Mouse (Mus musculus): Measurements from ENCODE around the gene Zbtb40. TPM values are rescaled to one million over a fixed set of nuclear protein-coding genes. Genes with fewer than 3 reads are reported as not detected.

Gene Zbtb40
- 1.3 and 1.6 TPM in 2 replicates for polyA plus RNA-seq (2015; fragmentation: Nextera tagmentation; extraction: Ambion mirVana)

DNA sequence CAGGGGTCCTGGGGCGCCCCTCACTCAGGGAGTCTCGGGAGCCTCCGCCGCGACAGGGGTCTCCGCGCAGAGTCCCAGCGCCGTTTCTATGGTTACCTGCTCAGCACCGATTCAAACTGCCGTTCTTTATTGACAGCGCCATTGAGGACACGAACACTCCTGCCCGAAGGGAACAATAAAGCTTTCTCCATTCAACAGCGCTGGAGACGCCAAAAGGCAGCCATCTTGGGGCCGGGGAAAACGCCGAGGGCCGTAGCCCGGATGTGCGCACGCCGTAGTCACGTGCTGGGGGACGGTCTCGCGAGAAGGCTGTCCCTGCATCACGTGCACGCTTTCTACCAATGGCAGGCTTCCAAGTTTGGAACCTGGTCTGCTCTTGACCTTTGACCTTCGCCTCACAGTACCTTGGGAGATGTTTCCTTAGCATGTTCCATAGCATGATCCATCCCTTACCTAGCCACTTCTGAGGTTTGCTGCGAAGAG lies at the start of gene Zbtb40:
TSS of gene Zbtb40 (minus strand) at position 252 of the 483 bp plus-strand sequence.
- peak within 1 kb of the TSS; percentile 51; the same call in 1 of the 2 replicates for H3K27ac ChIP-seq (ENCODE audit: low read length)
- 1% methylated on average over 32 of the region's 32 CpGs for whole genome bisulfite sequencing
- ATAC-seq (peak; percentile 100), DNase-seq (ENCODE audit: low spot score) (peak; percentile 97)
- peak within 1 kb of the TSS; percentile 55 for H3K9ac ChIP-seq (replicated peaks; ENCODE audit: low read depth)
- peak within 1 kb of the TSS; percentile 93 for H3K4me3 ChIP-seq (ENCODE audit: low read depth, low read length)
- peak within 1 kb of the TSS; percentile 94 for H3K4me2 ChIP-seq (replicated peaks; ENCODE audit: low read depth, low read length)
- TF ChIP-seq CTCF (IDR thresholded peaks at IDR 0.05) (no peak), EP300 (IDR thresholded peaks at IDR 0.05) (peak; percentile 89)
- no peaks in the 10 kb centered on the region for H3K36me3 ChIP-seq (ENCODE audit: insufficient read depth, low read length)
- no peaks in the 10 kb centered on the region; the same call in 1 of the 2 replicates for H3K9me3 ChIP-seq (ENCODE audit: low read length)
- H3K27me3 ChIP-seq (replicated peaks; ENCODE audit: insufficient read depth, low read length): no peaks in the 10 kb centered on the region
- H3K4me1 ChIP-seq (ENCODE audit: insufficient read depth, low read depth, low read length): no peaks in the 10 kb centered on the region

- no peaks in the 10 kb centered on the region for H3K9me3 ChIP-seq (ENCODE audit: low read length)
- ATAC-seq (peak; percentile 43; the same call in 1 of the 2 replicates), DNase-seq (ENCODE audit: low spot score) (peak; percentile 21)
- H3K9ac ChIP-seq (replicated peaks; ENCODE audit: low read depth): no peak overlapping the region
- H3K27ac ChIP-seq (ENCODE audit: low read length): no peak overlapping the region
- TF ChIP-seq EP300 (IDR thresholded peaks at IDR 0.05): no peak
- TF ChIP-seq CTCF (IDR thresholded peaks at IDR 0.05): no peak
- no peaks in the 10 kb centered on the region for H3K36me3 ChIP-seq (ENCODE audit: insufficient read depth, low read length)
- H3K27me3 ChIP-seq (replicated peaks; ENCODE audit: insufficient read depth, low read length): 0 out of 2 replicates have a peak, but pooled peaks cover 7% of the 10 kb centered on the region
- WGBS: 10% methylated on average over 4 of the region's 4 CpGs
- no peak overlapping the region for H3K4me2 ChIP-seq (replicated peaks; ENCODE audit: low read depth, low read length)
- H3K4me3 ChIP-seq (ENCODE audit: low read depth, low read length): no peak overlapping the region
- H3K4me1 ChIP-seq (ENCODE audit: insufficient read depth, low read depth, low read length): no peaks in the 10 kb centered on the region
These were observed 49.4 kb upstream of the Zbtb40 start for GRCm38 (mm10) chr4:137097984-137098327.

DNA sequence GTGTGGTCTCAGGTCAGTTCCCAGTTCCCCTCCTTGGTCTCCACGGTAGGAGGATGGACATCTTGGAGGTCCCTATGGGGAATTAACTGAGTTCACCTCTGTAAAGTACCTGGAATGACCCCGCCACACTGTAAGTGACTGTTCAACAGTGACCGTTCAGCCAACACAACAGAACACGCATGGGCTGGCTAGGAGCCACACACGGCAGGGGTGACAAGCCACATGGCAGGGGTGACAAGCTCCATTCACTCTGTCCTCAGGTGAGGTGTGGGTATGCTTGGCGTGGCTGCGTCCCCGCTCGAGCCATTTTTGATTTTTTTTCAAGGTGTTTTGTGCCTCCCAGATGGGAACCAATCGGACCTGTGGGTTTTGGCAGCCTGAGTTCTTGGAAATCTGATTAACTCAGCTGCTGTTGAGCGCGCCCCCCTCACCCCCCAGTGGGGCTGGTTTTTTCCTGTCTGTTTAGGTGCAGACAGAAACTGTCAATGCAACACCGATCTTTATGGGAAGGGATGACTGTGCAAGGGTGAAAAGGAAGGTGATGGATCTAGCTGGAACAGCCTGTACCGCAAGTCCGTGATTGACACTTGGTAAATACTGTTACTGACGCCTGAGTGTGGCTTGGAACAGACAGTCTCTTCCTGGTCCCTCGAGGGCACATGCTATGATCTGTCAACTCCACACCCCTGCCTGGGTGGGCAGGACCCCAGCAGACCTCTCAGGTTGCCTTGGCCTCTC lies 48.8 kb upstream of the Zbtb40 start:
- H3K36me3 ChIP-seq (ENCODE audit: insufficient read depth, low read length): no peaks in the 10 kb centered on the region
- DNase-seq (ENCODE audit: low spot score): no peak
- WGBS: 47% methylated on average over 17 of the region's 17 CpGs
- no peaks in the 10 kb centered on the region for H3K4me1 ChIP-seq (ENCODE audit: insufficient read depth, low read depth, low read length)
- TF ChIP-seq EP300 (IDR thresholded peaks at IDR 0.05): peak; percentile 83
- no peak for TF ChIP-seq CTCF (IDR thresholded peaks at IDR 0.05)
- H3K27ac ChIP-seq (ENCODE audit: low read length): no peak overlapping the region
- H3K9ac ChIP-seq (replicated peaks; ENCODE audit: low read depth): no peak overlapping the region
- ATAC-seq: peak; percentile 41; the same call in 1 of the 2 replicates
- H3K27me3 ChIP-seq (replicated peaks; ENCODE audit: insufficient read depth, low read length): 0 out of 2 replicates have a peak, but pooled peaks cover 7% of the 10 kb centered on the region
- no peak overlapping the region for H3K4me2 ChIP-seq (replicated peaks; ENCODE audit: low read depth, low read length)
- H3K9me3 ChIP-seq (ENCODE audit: low read length): no peaks in the 10 kb centered on the region
- H3K4me3 ChIP-seq (ENCODE audit: low read depth, low read length): no peak overlapping the region

- Histone ChIP-seq H3K4me1 (ENCODE audit: insufficient read depth, low read depth, low read length) (no peaks in the 10 kb centered on the region), H3K36me3 (ENCODE audit: insufficient read depth, low read length) (no peaks in the 10 kb centered on the region), H3K4me2 (replicated peaks; ENCODE audit: low read depth, low read length) (no peak overlapping the region), H3K27me3 (replicated peaks; ENCODE audit: insufficient read depth, low read length) (0 out of 2 replicates have a peak, but pooled peaks cover 7% of the 10 kb centered on the region), H3K27ac (ENCODE audit: low read length) (no peak overlapping the region), H3K9me3 (ENCODE audit: low read length) (no peaks in the 10 kb centered on the region), H3K9ac (replicated peaks; ENCODE audit: low read depth) (no peak overlapping the region), H3K4me3 (ENCODE audit: low read depth, low read length) (no peak overlapping the region)
- DNase-seq (ENCODE audit: low spot score): no peak
- TF ChIP-seq CTCF (IDR thresholded peaks at IDR 0.05) (no peak), EP300 (IDR thresholded peaks at IDR 0.05) (no peak)
- ATAC-seq: no peak
- WGBS: 41% methylated on average over 10 of the region's 10 CpGs
These were observed 47.8 kb upstream of the Zbtb40 start for GRCm38 (mm10) chr4:137096353-137096752.

DNA sequence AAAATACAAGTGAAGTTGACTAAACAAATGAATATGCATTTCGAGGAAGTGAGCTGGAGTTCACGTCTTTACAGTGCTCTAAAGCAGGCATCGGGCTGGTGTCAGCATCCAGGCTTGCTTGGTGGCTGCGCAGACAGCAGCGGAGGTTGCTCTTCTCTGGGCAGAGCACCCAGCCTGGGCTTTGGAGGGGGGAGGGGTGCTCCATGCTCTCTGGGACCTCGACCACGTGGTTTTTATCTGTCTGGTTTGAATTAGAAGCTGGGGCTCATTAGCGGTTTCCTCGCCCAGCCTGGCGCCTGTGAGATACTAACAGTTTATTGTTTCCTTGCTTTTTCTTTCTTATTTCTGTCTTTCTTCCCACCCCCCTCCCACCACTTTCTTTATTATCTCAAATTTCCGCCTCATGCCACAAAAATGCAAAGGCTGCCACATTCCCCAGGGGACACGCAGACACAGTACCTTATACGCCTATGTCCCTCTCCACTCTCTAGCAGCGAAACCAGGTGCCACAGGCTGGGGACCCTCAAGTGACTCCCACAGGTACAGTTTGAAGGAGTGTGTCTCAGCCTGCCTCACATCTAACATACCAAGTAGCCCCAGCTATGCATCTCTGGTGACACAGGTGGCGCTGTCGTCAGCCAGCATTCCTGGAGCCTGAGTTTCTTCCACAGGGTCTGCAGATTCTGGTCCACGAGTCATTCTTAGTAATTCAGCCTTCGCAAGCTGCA lies 36.6 kb upstream of the Zbtb40 start:
- H3K9ac ChIP-seq (replicated peaks; ENCODE audit: low read depth): no peak overlapping the region
- no peak overlapping the region for H3K4me2 ChIP-seq (replicated peaks; ENCODE audit: low read depth, low read length)
- TF ChIP-seq EP300 (IDR thresholded peaks at IDR 0.05) (no peak), CTCF (IDR thresholded peaks at IDR 0.05) (peak; percentile 35)
- no peaks in the 10 kb centered on the region for H3K9me3 ChIP-seq (ENCODE audit: low read length)
- no peaks in the 10 kb centered on the region for H3K36me3 ChIP-seq (ENCODE audit: insufficient read depth, low read length)
- no peak overlapping the region for H3K4me3 ChIP-seq (ENCODE audit: low read depth, low read length)
- H3K4me1 ChIP-seq (ENCODE audit: insufficient read depth, low read depth, low read length): no peaks in the 10 kb centered on the region
- H3K27me3 ChIP-seq (replicated peaks; ENCODE audit: insufficient read depth, low read length): peaks cover 23% of the 10 kb centered on the region
- no peak overlapping the region for H3K27ac ChIP-seq (ENCODE audit: low read length)
- DNase-seq (ENCODE audit: low spot score) (no peak), ATAC-seq (no peak)
- WGBS: 30% methylated on average over 18 of the region's 18 CpGs

- no peak for DNase-seq (ENCODE audit: low spot score)
- no peak for TF ChIP-seq CTCF (IDR thresholded peaks at IDR 0.05)
- TF ChIP-seq EP300 (IDR thresholded peaks at IDR 0.05): no peak
- WGBS: 51% methylated on average over 2 of the region's 2 CpGs
- Histone ChIP-seq H3K36me3 (ENCODE audit: insufficient read depth, low read length) (no peaks in the 10 kb centered on the region), H3K4me1 (ENCODE audit: insufficient read depth, low read depth, low read length) (no peaks in the 10 kb centered on the region), H3K4me3 (ENCODE audit: low read depth, low read length) (no peak overlapping the region), H3K9ac (replicated peaks; ENCODE audit: low read depth) (no peak overlapping the region), H3K9me3 (ENCODE audit: low read length) (no peaks in the 10 kb centered on the region), H3K27ac (ENCODE audit: low read length) (no peak overlapping the region), H3K4me2 (replicated peaks; ENCODE audit: low read depth, low read length) (no peak overlapping the region), H3K27me3 (replicated peaks; ENCODE audit: insufficient read depth, low read length) (peaks cover 34% of the 10 kb centered on the region)
- no peak for ATAC-seq
These were observed 34.3 kb upstream of the Zbtb40 start for GRCm38 (mm10) chr4:137082866-137083265.
